ENCODE assay signal across 9 mouse cellular contexts in the genomic region with DNA sequence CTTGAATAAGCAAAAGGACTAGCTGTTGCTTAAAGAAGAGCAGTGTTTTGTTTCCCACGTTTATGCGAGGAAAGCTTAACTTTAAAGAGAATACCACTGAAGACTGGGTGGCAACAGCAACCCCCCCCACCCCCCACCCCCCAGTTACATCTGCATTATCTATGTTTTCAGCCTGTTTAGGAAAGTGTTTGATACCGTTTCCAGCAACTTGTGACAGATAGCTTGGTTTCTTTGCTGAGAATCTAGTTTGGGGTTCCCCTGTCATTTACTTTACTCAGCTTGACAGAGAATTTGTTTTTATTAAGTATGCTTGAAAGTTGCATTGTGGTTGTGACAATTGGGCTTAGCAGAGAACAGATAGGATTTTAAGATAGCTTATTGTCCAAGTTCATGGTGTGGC. TPM values are rescaled to one million over a fixed set of nuclear protein-coding genes. Genes with fewer than 3 reads are reported as not detected.
DNase-seq lines count a peak whose midpoint lies in the region; ATAC-seq and TF ChIP-seq lines count a peak whose summit lies in the region.
"Had no signal": no experiment of that assay in that cellular context is flagged by ENCODE, and none has a peak within 500 bp of the region (broad histone marks: within the 10 kb centered on the region; RNA-seq: fewer than 3 reads in every experiment).

No protein-coding gene starts in this region.

- no peak for DNase-seq in gastrocnemius, adult 2 months
- no peak for DNase-seq in gastrocnemius, adult 8-10 months (ENCODE audit: low spot score in 2 of 2)
- peak; percentile 8 for DNase-seq in CD4-positive helper T cell, adult 2 months (ENCODE audit: low read depth, low spot score)
- no peak for DNase-seq in forebrain, postnatal 0 days
- no peak for DNase-seq in testis, postnatal 10 days (ENCODE audit: low spot score)
- no peak for DNase-seq in spleen, adult 12 weeks (ENCODE audit: low spot score)
- DNase-seq in adrenal gland, adult 8-10 months: no peak

- 3% methylated on average over 3 of the region's 3 CpGs for WGBS in forebrain, postnatal 0 days
- WGBS in liver, embryonic 16.5 days (ENCODE audit: insufficient replicate concordance): 0% methylated on average over 3 of the region's 3 CpGs

- intact Hi-C loops in gastrocnemius, adult 2 months (cut with DNase I): loop anchor here (10.0 kb wide), 1 partner anchor 118 kb away; no protein-coding TSS in a partner anchor

- peak overlapping the region; percentile 100 for H3K4me3 ChIP-seq in gastrocnemius, adult 2 months
- H3K4me3 ChIP-seq in forebrain, postnatal 0 days (ENCODE audit: low read depth, low read length): peak overlapping the region; percentile 80
- peak overlapping the region; percentile 98 for H3K4me3 ChIP-seq in liver, embryonic 16.5 days (ENCODE audit: low read depth, low read length)

- no peaks in the 10 kb centered on the region for H3K36me3 ChIP-seq in forebrain, postnatal 0 days (ENCODE audit: insufficient read depth)
- no peaks in the 10 kb centered on the region for H3K36me3 ChIP-seq in liver, embryonic 16.5 days (ENCODE audit: control insufficient read depth, insufficient read depth)

- peak overlapping the region; percentile 72 for H3K4me2 ChIP-seq in forebrain, postnatal 0 days (ENCODE audit: low read depth)
- H3K4me2 ChIP-seq in liver, embryonic 16.5 days (ENCODE audit: low read depth, low read length): peak overlapping the region; percentile 91

- no peaks in the 10 kb centered on the region for H3K9me3 ChIP-seq in forebrain, postnatal 0 days (ENCODE audit: low read length)
- H3K9me3 ChIP-seq in liver, embryonic 16.5 days (replicated peaks; ENCODE audit: control insufficient read depth, low read length): no peaks in the 10 kb centered on the region

- peak overlapping the region; percentile 77; the same call in 1 of the 2 replicates for H3K9ac ChIP-seq in forebrain, postnatal 0 days
- peak overlapping the region; percentile 95 for H3K9ac ChIP-seq in liver, embryonic 16.5 days (ENCODE audit: low read depth, low read length)

- ATAC-seq in forebrain, postnatal 0 days: no peak
- ATAC-seq in liver, embryonic 16.5 days (ENCODE audit: low read depth): no peak

- H3K27ac ChIP-seq in gastrocnemius, adult 2 months: peak overlapping the region; percentile 98
- no peak overlapping the region for H3K27ac ChIP-seq in forebrain, postnatal 0 days (ENCODE audit: low read depth, low read length)
- H3K27ac ChIP-seq in liver, embryonic 16.5 days (ENCODE audit: low read length): peak overlapping the region; percentile 99

- peaks cover 12% of the 10 kb centered on the region for H3K4me1 ChIP-seq in forebrain, postnatal 0 days (ENCODE audit: insufficient read depth)
- peaks cover 22% of the 10 kb centered on the region for H3K4me1 ChIP-seq in liver, embryonic 16.5 days (ENCODE audit: control insufficient read depth, low read depth, low read length)

- no peak for TF ChIP-seq CTCF in gastrocnemius, adult 2 months (IDR thresholded peaks at IDR 0.05)
- TF ChIP-seq CTCF in forebrain, postnatal 0 days (IDR thresholded peaks at IDR 0.05; ENCODE audit: low read depth): no peak

- no peaks in the 10 kb centered on the region for H3K27me3 ChIP-seq in forebrain, postnatal 0 days (ENCODE audit: insufficient read depth, low read length)
- no peaks in the 10 kb centered on the region for H3K27me3 ChIP-seq in liver, embryonic 16.5 days (ENCODE audit: control insufficient read depth, insufficient read depth, low read depth, low read length)

RNA-seq across cellular contexts. Expression of a gene that starts 1.4 kb away (rescaled TPM):
- 10 to 100 TPM; 29.2 to 31.1 TPM for total RNA-seq in gastrocnemius, adult 2 months (2021)
- 10 to 100 TPM; 17.6 to 24.7 (median 19.7) TPM for total RNA-seq in gastrocnemius, adult 8-10 months (2022)
- 46.9 and 52.7 TPM in 2 replicates for total RNA-seq in forebrain, postnatal 0 days (2014; rRNA removed)
- polyA plus RNA-seq in forebrain, postnatal 0 days (2015; fragmentation: Nextera tagmentation; extraction: Ambion mirVana): 40.9 and 45.7 TPM in 2 replicates
- 29.1 and 34.4 TPM in 2 replicates for polyA plus RNA-seq in liver, embryonic 16.5 days (2015; fragmentation: Nextera tagmentation; extraction: Ambion mirVana)
- total RNA-seq in adrenal gland, adult 8-10 months (2022): 100 to 1,000 TPM in 1 of 4 experiments, 10 to 100 TPM in 3; 76.6 to 118 (median 85.6) TPM

RNA-seq across cellular contexts. Expression of a gene that starts 47.6 kb away (rescaled TPM):
- under 1 TPM in 1 of 2 experiments, not detected in 1; 0.13 TPM for total RNA-seq in gastrocnemius, adult 2 months (2021)
- not detected for total RNA-seq in gastrocnemius, adult 8-10 months (2022)
- total RNA-seq in forebrain, postnatal 0 days (2014; rRNA removed): 0.43 and 0.62 TPM in 2 replicates
- polyA plus RNA-seq in forebrain, postnatal 0 days (2015; fragmentation: Nextera tagmentation; extraction: Ambion mirVana): 0.55 and 1.0 TPM in 2 replicates
- polyA plus RNA-seq in liver, embryonic 16.5 days (2015; fragmentation: Nextera tagmentation; extraction: Ambion mirVana): 0.16 and 0.18 TPM in 2 replicates
- 1 to 10 TPM; 1.3 to 2.6 (median 1.7) TPM for total RNA-seq in adrenal gland, adult 8-10 months (2022)

RNA-seq across cellular contexts. Expression of a gene that starts 47.7 kb away (rescaled TPM):
- total RNA-seq in gastrocnemius, adult 2 months (2021): not detected
- total RNA-seq in gastrocnemius, adult 8-10 months (2022): not detected
- total RNA-seq in forebrain, postnatal 0 days (2014; rRNA removed): not detected in 2 replicates
- polyA plus RNA-seq in forebrain, postnatal 0 days (2015; fragmentation: Nextera tagmentation; extraction: Ambion mirVana): not detected in 2 replicates
- not detected in 2 replicates for polyA plus RNA-seq in liver, embryonic 16.5 days (2015; fragmentation: Nextera tagmentation; extraction: Ambion mirVana)
- not detected for total RNA-seq in adrenal gland, adult 8-10 months (2022)
- total RNA-seq: left cerebral cortex, postnatal 36 days had no signal
